Mouse (Mus musculus) heart, adult 2 months (tissue): Measurements from ENCODE around the gene Tdrkh. TPM values are rescaled to one million over a fixed set of nuclear protein-coding genes. Genes with fewer than 3 reads are reported as not detected.

Experiments
- DNase-seq, 2 experiments: peaks; one replicate each; pipeline ENCODE4 v3.0.0; 2021
- H3K27ac ChIP-seq: fragments of 200-600 bp; 2 replicates; pipeline ENCODE4 v1.8.1; 2022
- H3K27me3 ChIP-seq: fragments of 200-500 bp; 2 replicates; pipeline ENCODE4 v1.6.1; 2012; ENCODE audit warnings: mild to moderate bottlenecking, low read length, inconsistent platforms, mixed read lengths; ENCODE audit not compliant: control insufficient read depth, insufficient read depth
- H3K36me3 ChIP-seq: fragments of 200-500 bp; 2 replicates; pipeline ENCODE4 v1.6.1; 2012; ENCODE audit warnings: low read length, inconsistent platforms; ENCODE audit not compliant: control insufficient read depth, insufficient read depth
- H3K4me1 ChIP-seq: fragments of 200-500 bp; 2 replicates; pipeline ENCODE4 v1.6.1; 2011; ENCODE audit warnings: low read length; ENCODE audit not compliant: control insufficient read depth, insufficient read depth
- H3K4me3 ChIP-seq: fragments of 200-600 bp; 2 replicates; pipeline ENCODE4 v1.8.1; 2022
- H3K79me2 ChIP-seq: fragments of 200-500 bp; replicated peaks from 2 replicates; pipeline ENCODE4 v1.6.1; 2012; ENCODE audit warnings: mild to moderate bottlenecking, inconsistent platforms, low read length, moderate library complexity, mixed read lengths; ENCODE audit not compliant: control insufficient read depth, insufficient read depth
- H3K9ac ChIP-seq: fragments of 200-500 bp; 2 replicates; pipeline ENCODE4 v1.6.1; 2012; ENCODE audit warnings: low read depth, mild to moderate bottlenecking, control low read depth, inconsistent platforms, low read length, mixed read lengths
- CTCF ChIP-seq: fragments of 200-600 bp; IDR thresholded peaks from 2 replicates; pipeline ENCODE4 v1.8.1; 2022; ENCODE audit warnings: antibody characterized with exemption, mild to moderate bottlenecking, moderate library complexity
- EP300 ChIP-seq: fragments of 200-500 bp; IDR thresholded peaks from 2 replicates; pipeline ENCODE4 v1.6.1; 2011; ENCODE audit warnings: low read depth, low read length, control low read depth; ENCODE audit not compliant: insufficient read depth
- POLR2A ChIP-seq: fragments of 200-500 bp; IDR thresholded peaks from 2 replicates; pipeline ENCODE4 v1.6.1; 2011; ENCODE audit warnings: mild to moderate bottlenecking, low read depth, low read length, control low read depth; ENCODE audit not compliant: insufficient read depth
- WGBS: fragments of 180-500 bp; shearing (Covaris S2); methylation state at CpG from one replicate; pipeline ENCODE4 v1.1.7; 2018; 5-methylcytosine and 5-hydroxymethylcytosine counted together
- intact Hi-C: fragments of 180-260 bp; cut with DNase I; formaldehyde crosslinking; loops from one replicate; pipeline ENCODE4 v1.15.1; 2025
- polyA plus RNA-seq: library from polyadenylated mRNA; depleted of rRNA; stranded (reverse); fragments of >200 nt; gene quantifications from 2 replicates; pipeline ENCODE4 v1.2.3, GENCODE M21; 2012
- total RNA-seq, 2 experiments: library from RNA; stranded (reverse); gene quantifications; 2 replicates each; pipeline ENCODE4 v1.2.3; 2021

Tdrkh gene
- total and polyA plus RNA-seq, 3 experiments, result 0.64 to 4.9 (median 3.9) TPM

- 2% methylated on average over 5 of the region's 5 CpGs for whole genome bisulfite sequencing
Observed at GRCm38 (mm10) chr3:94373597-94374011, 39.5 kb upstream of the Tdrkh start.

GRCm38 (mm10) chr3:94374636-94375035 lies 38.4 kb upstream of the Tdrkh start:
- no peaks in the 10 kb centered on the region for H3K79me2 ChIP-seq
- H3K4me3 ChIP-seq, result no peak overlapping the region
- no peak overlapping the region for H3K27ac ChIP-seq
- H3K27me3 ChIP-seq, result no peaks in the 10 kb centered on the region; the same call in 1 of the 2 replicates
- DNase-seq, result no peak
- H3K36me3 ChIP-seq, result no peaks in the 10 kb centered on the region
- intact Hi-C loops, result no loop called here
- no peak for TF ChIP-seq EP300
- TF ChIP-seq POLR2A, result no peak
- no peak for TF ChIP-seq CTCF
- H3K4me1 ChIP-seq, result peaks cover 1% of the 10 kb centered on the region; the same call in 1 of the 2 replicates
- no peak overlapping the region for H3K9ac ChIP-seq

More at GRCm38 (mm10) chr3:94373597-94374011, 39.5 kb upstream of the Tdrkh start:
- peak in 1 of 2 experiments; percentile 27 for DNase-seq
- TF ChIP-seq POLR2A (no peak), EP300 (no peak)
- Histone ChIP-seq H3K27ac (no peak overlapping the region), H3K4me1 (peaks cover 1% of the 10 kb centered on the region; the same call in 1 of the 2 replicates), H3K27me3 (no peaks in the 10 kb centered on the region; the same call in 1 of the 2 replicates), H3K4me3 (peak overlapping the region; percentile 34; the same call in 1 of the 2 replicates), H3K36me3 (no peaks in the 10 kb centered on the region), H3K79me2 (no peaks in the 10 kb centered on the region), H3K9ac (no peak overlapping the region)
- intact Hi-C loops, result loop anchor here (2.0 kb wide), 1 partner anchor 69 kb away; the partner anchor contains the start of genes Mrpl9 and Oaz3

GRCm38 (mm10) chr3:94375146-94375545 lies 37.9 kb upstream of the Tdrkh start:
- Histone ChIP-seq H3K27me3 (no peaks in the 10 kb centered on the region; the same call in 1 of the 2 replicates), H3K4me1 (peaks cover 1% of the 10 kb centered on the region; the same call in 1 of the 2 replicates), H3K79me2 (no peaks in the 10 kb centered on the region), H3K9ac (no peak overlapping the region), H3K27ac (no peak overlapping the region), H3K4me3 (no peak overlapping the region), H3K36me3 (no peaks in the 10 kb centered on the region)
- no peak for TF ChIP-seq POLR2A
- no peak for TF ChIP-seq CTCF
- TF ChIP-seq EP300, result no peak
- DNase-seq, result no peak
- intact Hi-C loops, result no loop called here
- WGBS, result 77% methylated on average over 2 of the region's 2 CpGs

- peaks cover 1% of the 10 kb centered on the region; the same call in 1 of the 2 replicates for H3K4me1 ChIP-seq
- TF ChIP-seq POLR2A (no peak), CTCF (no peak), EP300 (no peak)
- H3K27me3 ChIP-seq, result no peaks in the 10 kb centered on the region; the same call in 1 of the 2 replicates
- intact Hi-C loops, result no loop called here
- no peak overlapping the region for H3K27ac ChIP-seq
- H3K4me3 ChIP-seq, result no peak overlapping the region
- 62% methylated on average over 5 of the region's 5 CpGs for WGBS
- no peaks in the 10 kb centered on the region for H3K36me3 ChIP-seq
- no peaks in the 10 kb centered on the region for H3K79me2 ChIP-seq
- no peak for DNase-seq
- no peak overlapping the region for H3K9ac ChIP-seq
Observed at GRCm38 (mm10) chr3:94375861-94376260, 37.2 kb upstream of the Tdrkh start.

- H3K79me2 ChIP-seq, result no peaks in the 10 kb centered on the region
- intact Hi-C loops, result no loop called here
- TF ChIP-seq EP300, result no peak
- TF ChIP-seq POLR2A, result no peak
- TF ChIP-seq CTCF, result no peak
- no peak for DNase-seq
- H3K27me3 ChIP-seq, result no peaks in the 10 kb centered on the region; the same call in 1 of the 2 replicates
- H3K4me3 ChIP-seq, result no peak overlapping the region
- WGBS, result 28% methylated on average over 13 of the region's 13 CpGs
- no peaks in the 10 kb centered on the region for H3K36me3 ChIP-seq
- no peaks in the 10 kb centered on the region for H3K4me1 ChIP-seq
- H3K9ac ChIP-seq, result no peak overlapping the region
- no peak overlapping the region for H3K27ac ChIP-seq
Observed at GRCm38 (mm10) chr3:94377028-94377923, 35.8 kb upstream of the Tdrkh start.
